Mouse (Mus musculus): ENCODE data around the gene Prlh.
A peak's percentile ranks its signal among the peaks of the same experiment; 100 is the strongest.

The Prlh gene

DNA sequence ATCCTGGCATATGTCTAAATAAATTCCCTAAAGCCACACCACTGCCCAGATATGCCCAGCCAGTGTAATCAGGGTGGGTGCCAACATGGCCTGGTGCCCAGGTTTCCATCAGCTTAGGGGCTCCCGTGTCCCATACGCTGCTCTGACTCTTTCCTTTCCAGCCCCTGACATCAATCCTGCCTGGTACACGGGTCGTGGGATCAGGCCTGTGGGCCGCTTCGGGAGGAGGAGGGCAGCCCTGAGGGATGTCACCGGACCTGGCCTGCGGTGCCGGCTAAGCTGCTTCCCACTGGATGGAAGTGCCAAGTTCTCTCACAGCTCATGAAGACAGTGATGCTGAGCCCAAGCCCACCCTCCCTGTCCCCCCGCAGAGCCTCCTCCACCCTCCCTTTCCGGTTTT is 780 bp downstream of the Prlh start:
- no peak for DNase-seq (ENCODE audit: low spot score)

DNA sequence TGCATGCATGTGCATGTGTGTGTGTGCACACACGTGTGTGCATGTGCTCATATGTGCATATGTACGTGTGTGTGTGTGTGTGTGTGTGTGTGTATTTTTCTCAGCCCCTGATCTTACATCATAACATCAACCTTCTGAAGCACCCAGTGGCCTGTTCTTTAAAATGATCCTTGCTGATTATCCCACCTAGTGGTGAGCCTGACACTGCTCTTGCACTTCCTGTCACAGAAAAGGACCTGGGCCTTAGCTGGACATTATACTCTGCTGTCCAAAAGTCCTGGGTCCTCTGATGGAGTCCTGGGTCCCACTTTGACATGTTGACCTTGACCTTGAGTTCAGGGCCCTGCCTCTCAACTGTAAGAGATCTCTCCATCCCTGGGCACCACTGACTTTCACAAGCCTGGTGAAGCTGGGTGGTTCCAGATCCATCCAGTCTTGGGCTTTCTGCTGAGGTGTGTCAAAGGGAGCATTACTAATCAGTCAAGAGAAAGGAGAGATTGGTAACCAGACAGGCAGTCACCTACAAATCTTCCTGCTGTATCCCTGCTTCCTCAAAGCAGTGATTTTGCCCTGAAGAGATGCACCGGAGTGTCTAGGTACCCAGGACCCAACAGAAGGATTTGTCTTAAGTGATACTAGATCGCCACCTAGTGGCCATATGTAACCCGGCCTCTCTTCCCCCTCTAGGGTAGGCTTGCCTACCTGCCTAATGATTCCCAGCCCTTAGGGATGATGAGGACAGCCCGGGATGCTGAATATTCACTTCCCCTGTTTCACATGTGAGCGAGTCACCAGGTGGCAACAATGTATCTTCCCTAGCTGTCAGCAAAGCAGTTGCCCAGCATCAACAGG is 3.6 kb downstream of the Prlh start:
- DNase-seq (ENCODE audit: low spot score): peak; percentile 62

DNA sequence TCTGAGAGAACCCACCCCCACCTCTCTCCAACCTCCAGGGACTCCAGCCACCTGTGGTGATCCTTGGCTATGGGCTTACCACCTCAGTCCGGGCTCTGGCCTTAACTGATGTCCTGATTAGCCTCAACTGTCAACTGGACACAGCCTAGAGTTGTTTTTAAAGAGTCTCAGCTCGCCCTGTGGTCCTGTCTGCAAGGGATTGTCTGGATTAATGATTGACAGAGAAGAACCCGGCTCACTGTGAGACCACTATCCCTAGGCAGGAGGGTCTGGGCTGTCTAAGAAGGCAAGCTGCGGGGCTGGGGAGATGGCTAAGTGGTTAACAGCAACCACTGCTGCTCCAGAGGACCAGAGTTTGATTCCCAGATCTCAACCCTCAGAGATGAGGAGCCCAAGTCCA is 9.6 kb downstream of the Prlh start:
- DNase-seq (ENCODE audit: low spot score): no peak

DNA sequence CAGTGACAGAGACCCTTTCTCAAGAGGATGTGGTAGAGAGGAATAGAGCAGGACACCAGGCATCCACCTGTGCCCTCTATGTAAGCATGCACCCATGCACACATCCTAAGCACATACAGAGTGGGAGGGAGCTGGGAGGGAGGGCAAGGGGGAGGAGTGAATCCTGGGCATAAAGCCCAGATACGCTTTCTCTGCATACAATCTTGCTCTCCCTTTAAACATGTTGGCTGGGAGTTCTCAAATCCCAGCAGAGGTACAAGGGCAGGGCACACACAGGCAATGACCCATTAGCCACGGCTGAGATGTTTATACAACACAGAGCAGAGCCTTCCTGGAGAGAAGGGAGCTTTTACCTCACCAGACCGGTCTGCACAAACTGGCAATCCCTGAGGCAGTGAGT is 10.1 kb downstream of the Prlh start:
- DNase-seq (ENCODE audit: low spot score): no peak

DNA sequence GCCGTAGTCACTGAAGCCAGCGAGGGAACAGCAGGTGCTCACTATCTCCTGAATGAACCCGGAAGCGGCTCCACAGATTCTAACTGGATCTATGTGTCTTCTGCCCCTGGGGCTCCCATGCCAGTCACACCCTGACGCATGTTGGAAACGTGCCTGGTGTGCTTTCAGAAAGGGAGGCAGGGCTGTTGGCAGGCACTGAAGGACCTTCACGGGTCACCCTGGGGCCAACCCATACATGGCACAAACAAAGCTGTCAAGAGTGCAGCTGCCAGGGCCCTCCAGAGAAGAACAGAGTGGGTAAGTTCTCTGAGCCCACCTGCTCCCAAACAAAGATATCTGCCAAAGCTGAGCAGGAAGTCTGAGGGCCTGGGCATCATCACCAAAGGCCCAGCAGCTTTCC is 14.7 kb downstream of the Prlh start:
- DNase-seq (ENCODE audit: low spot score): no peak

DNA sequence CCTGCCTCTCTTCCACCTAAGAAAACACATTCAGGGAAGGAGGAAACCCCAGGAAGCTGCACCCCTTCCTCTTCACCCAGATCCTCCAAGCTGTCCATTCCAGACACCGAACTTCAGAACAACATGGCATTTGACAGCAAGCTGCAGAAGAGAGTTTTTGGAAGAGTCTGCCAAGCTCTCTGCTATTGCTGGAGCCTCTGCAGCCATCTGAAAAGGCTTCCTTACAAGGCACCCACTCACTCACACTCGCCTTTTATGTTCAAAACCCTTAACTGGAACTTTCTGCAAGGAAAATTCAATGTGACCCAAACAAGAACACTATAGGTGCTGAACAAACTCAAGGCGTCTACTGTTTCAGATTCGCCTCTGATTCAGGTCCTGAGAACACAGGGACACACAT is 15.7 kb downstream of the Prlh start:
- no peak for DNase-seq (ENCODE audit: low spot score)

DNA sequence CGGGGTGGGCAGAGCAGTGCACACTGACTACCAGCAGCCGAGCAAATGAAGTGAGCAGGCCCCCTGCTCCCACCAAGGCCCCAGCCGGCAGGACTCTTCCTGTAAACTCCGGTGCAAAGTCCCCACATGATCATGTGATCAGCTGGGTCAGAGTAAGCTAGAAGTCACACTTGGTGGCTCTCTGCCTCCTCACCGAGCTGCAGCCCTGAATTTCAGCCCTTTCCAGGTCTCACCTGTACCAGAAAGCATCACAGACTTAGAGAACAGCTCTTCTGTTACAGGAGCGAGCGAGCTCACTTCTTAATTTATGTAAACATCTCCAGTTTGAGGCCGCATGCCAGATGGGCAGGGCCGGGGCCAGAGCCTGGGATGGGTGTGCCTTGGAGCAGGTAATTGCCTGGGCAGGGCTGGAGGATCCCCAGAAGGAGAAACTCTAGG is 16.5 kb downstream of the Prlh start, which contains the start of gene Rab17:
Gene Rab17, minus strand, starts transcription at position 315 of the 438 bp plus-strand sequence.
- DNase-seq (ENCODE audit: low spot score): no peak

DNA sequence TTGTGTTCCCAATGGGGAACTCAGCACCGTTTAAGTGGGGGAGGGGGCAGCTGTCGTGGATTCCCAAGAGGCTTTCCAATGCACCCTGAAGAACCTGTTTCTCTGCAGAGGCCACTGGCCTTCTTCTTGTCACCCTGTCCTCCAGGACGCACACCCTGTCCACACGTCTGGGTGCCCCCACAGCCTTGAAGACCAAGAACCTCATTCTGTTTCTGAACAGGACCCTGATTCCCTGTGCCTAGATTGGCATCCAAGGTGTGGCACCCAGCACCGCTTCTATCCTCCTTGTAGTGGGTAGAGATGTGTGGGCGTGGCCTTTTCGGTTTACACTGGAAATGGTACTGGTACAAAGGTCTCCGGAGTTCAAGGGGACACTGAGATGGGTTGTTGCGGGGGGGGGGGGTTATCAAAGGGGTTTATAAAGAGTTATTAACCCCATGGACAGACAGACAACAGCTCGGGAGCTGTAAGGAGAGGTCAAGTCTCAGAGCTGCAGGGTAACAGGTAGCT is 17.0 kb downstream of the Prlh start:
- DNase-seq (ENCODE audit: low spot score): no peak

DNA sequence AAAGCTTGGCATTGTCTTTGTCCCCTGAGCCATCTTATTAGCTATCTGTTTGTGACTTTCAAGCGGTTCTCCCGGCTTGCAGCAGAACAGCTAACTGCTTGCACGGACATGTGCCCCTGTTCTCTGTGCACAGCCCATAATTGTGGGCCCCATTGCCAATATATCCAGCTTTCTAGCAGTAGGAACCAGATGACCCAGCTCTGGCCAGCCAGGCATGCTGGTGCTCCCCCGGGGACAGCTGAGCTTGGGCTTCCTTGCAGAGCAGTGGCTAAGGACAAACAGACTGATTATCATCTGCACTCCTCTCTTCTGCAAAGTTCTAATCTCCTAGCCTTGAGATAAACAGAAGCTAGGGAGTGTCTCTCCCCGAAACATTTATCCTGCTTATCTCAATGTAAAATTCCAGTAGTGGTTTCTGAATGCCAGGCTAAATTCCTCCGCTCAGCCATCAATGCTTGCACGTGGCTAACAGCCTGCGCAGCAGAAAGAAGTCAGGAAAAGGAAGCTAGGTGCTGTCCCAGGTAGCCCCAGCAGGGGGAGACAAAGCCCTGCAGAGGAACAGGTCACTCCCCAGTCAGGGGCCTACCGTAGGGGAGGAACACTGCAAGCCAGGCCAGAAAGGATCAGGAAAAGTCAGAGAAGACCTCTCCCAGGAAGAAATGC is 20.1 kb downstream of the Prlh start:
- DNase-seq (ENCODE audit: low spot score): peak; percentile 98

DNA sequence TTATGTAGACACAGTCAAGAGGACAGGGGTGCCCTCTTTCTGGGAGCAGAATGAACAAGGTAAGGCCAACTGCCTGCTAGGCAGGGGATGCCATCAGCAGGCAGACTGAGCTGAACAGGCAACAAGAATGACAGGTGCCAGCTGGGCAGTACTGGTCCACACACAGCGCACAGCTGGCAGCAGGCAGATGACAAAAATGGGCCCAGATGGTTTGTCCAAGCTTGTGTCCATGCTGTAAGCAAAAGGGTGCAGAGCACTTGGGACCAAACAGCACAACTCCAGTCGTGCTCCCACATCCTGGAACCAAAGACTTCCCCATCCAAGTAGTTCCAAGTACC is 20.6 kb downstream of the Prlh start:
- DNase-seq (ENCODE audit: low spot score): no peak

DNA sequence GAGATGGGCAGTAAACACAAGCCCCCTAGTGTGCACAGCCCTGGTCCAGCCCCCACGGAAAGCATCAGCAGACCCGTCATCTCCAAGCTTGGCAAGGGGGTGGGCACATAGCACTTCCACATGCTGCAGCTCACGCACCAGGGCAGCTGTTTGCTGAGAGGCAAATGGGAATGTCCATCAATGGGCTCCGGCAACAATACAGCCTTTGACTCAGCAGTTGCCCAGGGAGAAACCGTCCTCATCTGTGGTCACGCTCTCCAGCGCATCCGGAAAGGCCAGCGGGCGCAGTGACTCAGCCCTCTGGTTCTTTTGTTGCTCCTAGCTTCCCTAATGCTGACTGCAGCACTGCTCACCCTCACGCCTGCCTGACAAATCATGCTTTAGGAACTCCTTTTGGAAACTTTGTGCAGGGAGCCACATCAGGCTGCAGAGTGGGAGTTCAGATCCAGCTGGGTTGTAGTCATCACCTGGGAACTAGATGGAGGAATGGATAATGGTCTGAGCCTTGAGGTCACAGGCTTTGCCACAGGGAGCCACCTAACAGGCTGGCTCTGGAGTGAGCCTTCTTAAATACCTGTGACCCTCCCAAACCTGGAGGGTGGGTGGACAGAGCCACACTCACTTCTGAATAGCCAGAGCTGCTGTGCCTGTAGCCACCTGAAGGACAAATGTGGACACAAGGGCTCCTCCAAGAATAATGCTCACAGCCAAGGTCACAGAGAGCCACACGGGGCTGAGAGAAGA is 22.2 kb downstream of the Prlh start:
- DNase-seq (ENCODE audit: low spot score): no peak

DNA sequence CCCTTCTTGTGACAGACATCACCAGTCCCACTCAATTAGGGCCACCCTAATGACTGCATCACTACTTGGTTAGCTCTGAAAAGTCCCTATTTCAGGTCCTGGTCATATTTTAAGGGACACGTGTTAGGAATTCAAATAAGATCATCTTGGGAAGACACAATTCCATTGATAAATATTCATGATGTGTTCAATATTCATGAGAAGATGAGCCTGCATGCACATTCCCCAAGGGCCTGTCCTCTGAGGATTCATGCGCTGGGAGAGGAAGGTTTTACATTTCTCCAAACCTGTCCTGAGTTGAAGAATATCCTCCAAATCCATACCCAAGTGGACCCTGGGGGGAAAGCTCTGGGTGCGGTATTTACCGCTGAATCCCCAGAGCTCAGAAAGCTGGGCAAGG is 23.1 kb downstream of the Prlh start:
- DNase-seq (ENCODE audit: low spot score): no peak

DNA sequence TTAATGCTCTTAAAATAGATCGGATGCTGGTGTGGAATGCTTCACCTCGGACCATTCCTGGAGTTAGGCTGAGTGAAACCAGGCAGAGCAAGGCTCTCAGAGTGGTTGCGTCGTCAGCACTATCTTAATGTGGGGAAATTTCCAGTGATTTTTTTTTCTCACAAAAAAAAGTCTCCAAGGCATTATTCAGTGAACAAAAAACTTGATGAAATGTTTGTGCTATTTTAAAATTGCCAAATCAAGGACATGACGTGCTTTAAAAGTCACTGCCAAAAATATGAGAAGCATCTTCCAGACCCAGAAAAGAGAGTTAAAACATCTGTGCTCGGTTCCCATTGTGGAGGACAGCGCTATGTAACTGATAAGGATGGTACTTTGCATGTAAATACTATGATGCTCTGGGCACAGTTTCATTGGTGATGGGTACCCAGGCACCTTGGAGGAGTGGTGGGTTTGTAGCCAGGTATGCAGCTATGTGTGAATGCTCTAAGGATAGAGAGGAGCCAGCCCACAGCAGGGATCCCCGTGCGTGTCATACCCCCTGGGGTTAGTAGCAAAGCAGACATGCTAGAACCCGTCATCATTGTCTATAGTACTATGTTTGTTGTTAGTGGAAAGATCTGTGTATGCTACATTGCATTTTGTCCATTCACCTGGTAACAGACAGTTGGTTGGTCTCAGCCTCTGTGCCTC is 27.9 kb downstream of the Prlh start:
- no peak for DNase-seq (ENCODE audit: low spot score)

DNA sequence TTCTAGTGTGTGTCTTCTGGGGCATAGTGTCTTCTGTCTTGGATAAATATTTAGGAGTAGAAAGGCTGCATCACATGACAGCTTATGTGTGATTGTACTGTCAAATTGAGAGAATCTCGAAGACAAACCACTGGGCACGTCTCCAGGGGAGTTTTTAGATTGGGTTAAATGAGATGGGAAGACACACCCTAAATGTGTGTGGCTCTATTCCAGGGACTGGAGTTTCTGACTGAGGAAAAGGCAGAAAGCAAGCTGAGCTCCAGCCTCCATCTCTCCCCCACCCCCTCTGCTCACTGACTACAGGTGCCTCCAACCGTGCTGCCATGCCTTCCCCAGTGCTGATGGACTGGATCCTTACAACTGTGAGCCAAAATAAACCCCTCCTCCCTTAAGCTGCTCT is 28.4 kb downstream of the Prlh start:
- no peak for DNase-seq (ENCODE audit: low spot score)

DNA sequence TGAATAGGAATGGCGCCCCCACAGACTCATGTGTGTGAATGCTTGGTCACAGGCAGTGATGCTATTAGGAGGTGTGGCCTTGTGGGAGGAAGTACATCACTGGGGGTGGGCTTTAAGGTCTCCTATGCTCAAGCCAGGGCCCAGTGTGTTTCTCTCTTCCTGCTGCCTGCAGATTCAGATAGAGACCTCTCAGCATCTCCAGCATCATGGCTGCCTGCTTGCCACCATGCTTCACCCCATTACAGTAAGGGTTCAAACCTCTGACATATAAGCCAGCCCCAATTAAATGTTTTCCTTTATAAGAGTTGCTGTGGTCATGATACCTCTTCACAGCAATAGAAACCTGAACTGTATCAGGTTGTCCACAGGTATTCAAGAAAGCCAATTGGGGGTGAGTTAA is 43.0 kb downstream of the Prlh start:
- DNase-seq (ENCODE audit: low spot score): no peak

DNA sequence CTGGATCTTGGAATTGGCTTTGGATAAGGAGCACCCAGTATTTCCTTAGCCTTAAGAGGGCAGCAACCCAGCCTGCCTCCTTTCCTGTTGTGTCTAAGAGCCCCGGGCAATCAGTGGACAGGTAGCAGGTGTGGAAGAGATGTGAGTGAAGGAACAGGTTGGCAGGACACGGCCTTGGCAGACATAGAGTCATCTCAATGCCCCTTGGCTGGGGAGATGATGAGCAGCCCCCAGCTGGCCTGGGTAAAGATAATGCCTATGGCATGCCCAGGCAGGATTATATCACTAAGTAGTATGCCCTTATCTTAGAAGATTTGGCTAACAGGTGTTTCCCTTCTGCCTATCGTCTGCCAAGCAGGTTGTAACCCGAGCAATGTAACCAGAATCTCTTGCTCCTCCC is 44.2 kb downstream of the Prlh start:
- DNase-seq (ENCODE audit: low spot score): no peak

DNA sequence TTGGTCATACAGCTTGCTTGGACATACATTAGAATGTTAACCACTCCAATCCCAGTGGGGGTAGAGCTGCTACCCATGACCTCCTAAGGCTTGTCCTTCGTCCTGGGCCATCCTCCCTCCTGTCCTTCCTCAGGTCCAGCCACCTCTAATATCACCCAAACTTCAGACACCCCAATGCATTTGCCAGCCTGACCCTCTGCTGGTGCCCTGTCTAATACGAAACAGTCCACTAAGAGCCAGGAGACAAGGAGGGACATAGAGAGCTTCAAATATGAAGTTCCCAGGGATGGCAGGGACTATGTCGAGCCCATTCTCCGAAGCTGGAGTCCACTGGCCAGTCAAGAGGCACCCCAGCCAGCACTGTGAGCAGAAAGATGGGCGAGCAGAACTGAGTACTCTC is 44.7 kb downstream of the Prlh start:
- no peak for DNase-seq (ENCODE audit: low spot score)

DNA sequence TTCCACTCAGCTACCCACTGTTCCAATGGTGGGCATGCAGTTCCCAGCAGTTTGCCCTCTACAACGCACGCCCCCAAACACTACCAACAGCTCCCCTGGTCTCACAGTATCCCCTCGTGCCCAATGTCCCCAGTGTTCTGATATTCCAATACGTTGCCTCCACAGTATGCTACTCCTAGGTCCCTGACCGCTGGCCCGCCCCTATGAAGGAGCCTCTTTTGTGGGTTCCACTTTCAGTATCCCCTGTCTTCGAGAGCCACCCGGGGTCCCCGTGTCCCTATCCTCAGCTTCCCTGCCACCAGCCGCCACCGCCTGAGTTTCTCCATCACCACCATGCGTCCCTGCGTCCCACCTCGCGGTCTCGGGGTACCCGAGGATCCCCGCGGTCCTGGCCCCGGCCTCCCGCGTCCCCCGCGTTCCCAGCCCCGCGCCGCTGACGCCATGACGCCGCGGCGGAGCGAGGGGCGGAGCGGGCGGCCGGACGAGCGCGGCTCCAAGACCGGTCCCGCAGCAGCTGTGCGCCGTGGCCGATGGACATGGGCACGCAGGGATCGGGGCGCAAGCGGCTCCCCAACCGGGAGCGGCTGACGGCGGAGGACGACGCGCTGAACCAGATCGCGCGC is 45.5 kb downstream of the Prlh start, which contains the start of gene Lrrfip1:
Gene Lrrfip1, plus strand, starts transcription at position 470 of the 623 bp plus-strand sequence.
- peak; percentile 52 for DNase-seq (ENCODE audit: low spot score)

DNA sequence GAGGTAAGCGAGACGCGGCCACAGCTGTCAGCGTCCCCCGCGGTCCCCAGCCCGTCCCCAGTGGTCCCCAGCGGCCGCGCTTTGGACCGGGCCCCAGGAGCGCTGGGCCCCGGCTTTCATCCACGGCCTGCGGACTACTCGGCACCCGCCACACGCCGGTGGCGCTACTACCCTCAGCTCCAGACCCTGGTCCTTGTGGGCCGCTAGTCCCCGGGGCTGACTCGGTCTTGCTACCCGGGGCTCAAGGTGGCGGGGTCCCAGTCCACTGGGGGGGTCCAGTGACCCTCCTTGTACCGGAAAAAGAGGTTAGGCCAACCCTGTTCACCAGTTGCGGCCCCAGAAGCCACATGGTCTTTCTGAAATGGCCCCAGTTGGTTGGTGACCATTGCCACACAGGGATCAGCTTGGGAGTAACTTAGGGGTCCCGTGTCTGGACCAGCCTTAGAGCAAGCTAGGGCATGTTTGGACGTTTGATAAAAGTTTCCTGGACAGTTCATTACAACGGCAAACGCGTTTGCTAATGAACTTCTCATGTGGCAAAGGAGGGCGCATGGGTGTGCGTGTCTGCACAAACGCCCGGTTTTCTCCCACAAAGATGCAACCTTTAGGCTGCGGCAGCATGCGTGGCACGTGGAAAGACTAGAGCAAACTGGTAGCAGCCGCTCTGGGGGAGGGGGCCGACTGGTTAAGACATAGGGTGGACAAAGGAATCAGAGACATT is 46.1 kb downstream of the Prlh start:
- no peak for DNase-seq (ENCODE audit: low spot score)

DNA sequence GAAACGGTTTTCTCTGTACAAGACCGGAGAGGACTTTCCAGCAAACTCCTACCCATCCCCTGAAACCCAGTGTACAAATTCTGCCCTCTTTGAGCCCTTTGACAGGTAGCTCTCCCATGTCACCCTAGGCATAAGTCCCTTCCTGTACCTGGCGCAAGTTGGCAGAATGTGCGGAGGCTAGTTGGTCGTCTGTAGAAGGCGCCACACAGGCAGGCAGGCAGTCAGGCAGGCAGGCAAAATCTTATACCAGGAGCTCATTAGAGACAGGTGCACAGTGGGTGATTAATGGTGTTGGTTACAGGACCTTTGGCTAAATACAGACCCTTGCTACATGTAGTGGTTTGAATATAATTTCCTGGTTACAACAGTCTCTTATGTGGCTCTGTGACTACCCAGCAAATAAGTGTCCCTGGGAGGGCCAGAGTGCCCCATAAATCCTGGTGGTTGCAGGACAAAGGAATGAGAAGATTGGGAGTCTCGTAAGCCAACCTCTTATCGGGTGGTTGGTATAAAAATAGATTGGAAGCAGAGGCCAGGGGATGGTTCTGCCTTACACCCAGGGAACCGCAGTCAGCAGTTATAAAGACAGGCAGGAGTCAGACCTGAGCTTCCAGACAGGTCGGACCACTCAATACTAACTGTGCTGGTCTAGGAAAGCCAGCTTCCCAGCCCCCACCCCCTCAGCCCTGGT is 47.1 kb downstream of the Prlh start:
- DNase-seq (ENCODE audit: low spot score): no peak
